Mouse (Mus musculus) lung, adult 2 months (tissue): ENCODE measurements around the gene Emc10. TPM values are rescaled to one million over a fixed set of nuclear protein-coding genes. Genes with fewer than 3 reads are reported as not detected.

Experiments used
- DNase-seq: peaks from one replicate; pipeline ENCODE4 v3.0.0; 2022
- H3K4me1 ChIP-seq: fragments of 200-500 bp; 2 replicates; pipeline ENCODE4 v1.6.1; 2011; ENCODE audit warnings: low read length; ENCODE audit not compliant: control insufficient read depth, insufficient read depth
- H3K4me3 ChIP-seq: fragments of 200-500 bp; replicated peaks from 2 replicates; pipeline ENCODE3; 2011; ENCODE audit warnings: low read depth, mild to moderate bottlenecking, control low read depth, low read length; ENCODE audit errors: extremely low read depth
- CTCF ChIP-seq: fragments of 200-500 bp; IDR thresholded peaks from 2 replicates; pipeline ENCODE4 v1.5.1; 2011; ENCODE audit warnings: mild to moderate bottlenecking, low read length, control low read depth; ENCODE audit not compliant: insufficient read depth
- POLR2A ChIP-seq: fragments of 200-500 bp; IDR thresholded peaks from 2 replicates; pipeline ENCODE4 v1.6.1; 2011; ENCODE audit warnings: low read depth, mild to moderate bottlenecking, control low read depth, low read length, borderline replicate concordance; ENCODE audit errors: extremely low read depth
- WGBS: fragments of 180-500 bp; shearing (Covaris S2); methylation state at CpG from one replicate; pipeline ENCODE4 v1.1.7; 2018; 5-methylcytosine and 5-hydroxymethylcytosine counted together
- polyA plus RNA-seq: library from polyadenylated mRNA; depleted of rRNA; stranded (reverse); fragments of >200 nt; gene quantifications from 2 replicates; pipeline ENCODE4 v1.2.3, GENCODE M21; 2012

Gene Emc10
- polyA plus RNA-seq, 1 experiment = 250 TPM

DNA sequence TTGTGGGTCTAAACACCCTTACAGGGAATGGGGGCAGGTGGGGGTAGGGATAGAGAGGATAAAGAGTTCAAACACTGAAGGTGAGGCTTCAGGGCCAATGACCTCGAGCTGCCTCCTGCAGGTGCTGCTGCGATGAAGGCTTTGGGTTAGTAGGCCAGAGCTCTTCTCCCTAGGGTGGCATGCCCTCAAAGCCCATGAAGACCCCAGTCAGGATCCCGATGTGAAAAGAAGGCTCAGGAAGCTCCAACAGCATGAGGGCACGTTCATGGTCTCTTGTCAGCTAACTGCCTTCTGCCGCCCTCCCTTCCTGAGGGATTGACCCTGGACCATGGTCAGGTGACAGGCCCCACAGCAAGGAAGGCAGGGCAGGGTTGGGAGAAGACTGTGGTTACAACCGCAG, 36.3 kb downstream of the Emc10 start:
- Histone ChIP-seq H3K4me1 (no peaks in the 10 kb centered on the region), H3K4me3 (no peak overlapping the region)
- DNase-seq = no peak
- 67% methylated on average over 6 of the region's 6 CpGs for WGBS
- TF ChIP-seq CTCF (no peak), POLR2A (no peak)

DNA sequence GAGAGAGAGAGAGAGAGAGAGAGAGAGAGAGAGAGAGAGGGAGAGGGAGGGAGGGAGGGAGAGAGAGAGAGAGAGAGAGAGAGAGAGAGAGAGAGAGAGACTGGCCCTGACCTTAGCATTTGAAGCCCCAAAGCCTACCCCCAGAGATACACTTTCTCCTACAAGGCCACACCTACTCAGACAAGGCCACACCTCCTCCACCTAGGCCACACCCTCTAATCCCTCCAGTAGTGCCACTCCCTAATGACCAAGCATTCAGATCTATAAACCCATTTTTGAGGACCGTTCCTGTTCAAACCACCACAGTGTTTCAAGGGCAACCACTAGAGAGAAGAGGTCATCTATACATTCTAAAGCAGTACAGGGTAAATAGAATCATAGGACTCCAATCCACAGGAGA, 40.0 kb downstream of the Emc10 start:
- 62% methylated on average over 1 of the region's 1 CpGs for WGBS
- Histone ChIP-seq H3K4me3 (no peak overlapping the region), H3K4me1 (no peaks in the 10 kb centered on the region)
- DNase-seq = no peak
- TF ChIP-seq POLR2A = no peak

DNA sequence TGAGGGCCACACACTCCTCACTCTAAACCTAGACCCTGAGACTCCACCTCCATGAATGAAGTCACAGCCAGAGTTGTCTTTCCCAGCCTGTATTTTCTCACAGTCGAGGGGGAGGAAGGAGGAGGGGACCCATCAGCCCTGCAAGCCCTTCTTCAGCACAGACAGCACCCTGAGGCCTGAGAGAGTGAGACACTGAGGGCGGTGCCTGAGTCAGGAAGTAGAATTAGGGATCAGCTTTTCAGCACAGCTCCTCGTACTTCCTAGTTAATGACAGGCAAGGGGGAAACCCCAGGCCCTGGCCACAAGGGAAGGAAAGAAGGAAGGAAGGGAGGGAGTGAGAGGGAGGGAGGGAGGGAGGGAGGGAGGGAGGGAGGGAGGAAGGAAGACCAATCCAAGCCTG, 43.1 kb downstream of the Emc10 start:
- no peak for DNase-seq
- TF ChIP-seq CTCF (no peak), POLR2A (no peak)
- 2% methylated on average over 3 of the region's 3 CpGs for WGBS

DNA sequence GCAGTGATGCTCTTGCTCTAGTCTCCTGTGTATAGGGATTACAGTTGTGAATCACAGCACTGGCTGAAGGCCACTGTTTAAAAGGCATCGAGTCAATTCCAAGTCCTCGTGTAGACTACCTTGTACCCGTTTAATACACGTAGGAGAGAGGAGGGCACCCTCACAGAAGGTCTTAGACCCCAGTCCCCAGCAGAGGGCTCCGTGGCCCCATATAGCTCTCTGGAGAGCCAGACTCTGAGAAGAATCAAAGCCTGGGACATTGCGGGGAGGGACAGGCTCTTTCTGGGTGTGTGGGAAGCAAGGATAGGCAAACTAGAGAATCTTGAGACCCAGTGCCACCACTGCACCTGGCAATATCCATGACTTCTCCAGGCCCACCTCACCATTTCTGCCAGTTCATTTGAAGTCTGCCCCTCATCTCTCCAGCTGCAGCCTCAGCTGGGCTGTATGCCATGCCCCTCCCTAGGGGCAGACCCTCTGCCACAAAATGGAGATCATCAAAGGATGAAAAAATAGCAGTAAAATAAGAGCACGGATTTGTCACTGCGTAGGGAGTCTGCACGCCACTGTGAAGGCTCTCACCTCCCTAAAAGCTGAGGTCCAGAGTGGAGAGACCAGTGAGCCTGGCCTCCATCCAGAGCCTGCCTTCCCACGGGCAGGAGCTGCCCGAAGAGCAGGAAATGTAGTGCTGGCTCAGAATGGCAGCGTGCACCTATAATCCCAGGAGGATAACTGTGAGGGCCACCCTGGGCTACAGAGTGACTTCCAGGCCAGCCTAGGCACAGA, 50.1 kb downstream of the Emc10 start:
- WGBS = 40% methylated on average over 12 of the region's 12 CpGs
- no peak for DNase-seq
- TF ChIP-seq CTCF = no peak
- no peak for TF ChIP-seq POLR2A

More for the DNA sequence above, 43.1 kb downstream of the Emc10 start:
- Histone ChIP-seq H3K4me1 (no peaks in the 10 kb centered on the region), H3K4me3 (no peak overlapping the region)

DNA sequence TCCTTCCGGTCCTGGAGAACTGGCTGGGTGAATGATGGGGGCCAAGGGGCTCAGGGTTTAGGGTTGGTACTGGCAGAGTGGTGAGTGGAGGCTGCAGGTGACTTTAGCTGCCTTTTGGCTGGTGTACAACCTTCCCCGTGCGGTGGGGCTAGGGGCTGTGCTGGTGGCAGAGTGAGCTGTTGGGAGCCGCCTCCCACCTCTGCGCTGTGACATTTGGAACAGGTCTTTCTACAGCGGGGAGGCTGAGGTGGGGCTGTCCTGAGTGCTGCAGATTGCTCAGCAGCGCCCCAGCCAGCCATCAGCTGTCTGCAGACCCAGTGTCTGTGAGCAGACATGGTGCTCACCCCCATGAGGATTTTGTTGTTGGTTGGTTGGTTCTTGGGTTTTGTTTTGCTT, 50.8 kb downstream of the Emc10 start:
- TF ChIP-seq CTCF (no peak), POLR2A (no peak)
- H3K4me1 ChIP-seq = no peaks in the 10 kb centered on the region
- 26% methylated on average over 7 of the region's 7 CpGs for WGBS
- no peak for DNase-seq
- H3K4me3 ChIP-seq = no peak overlapping the region

More for the DNA sequence above, 50.1 kb downstream of the Emc10 start:
- Histone ChIP-seq H3K4me3 (no peak overlapping the region), H3K4me1 (no peaks in the 10 kb centered on the region)

DNA sequence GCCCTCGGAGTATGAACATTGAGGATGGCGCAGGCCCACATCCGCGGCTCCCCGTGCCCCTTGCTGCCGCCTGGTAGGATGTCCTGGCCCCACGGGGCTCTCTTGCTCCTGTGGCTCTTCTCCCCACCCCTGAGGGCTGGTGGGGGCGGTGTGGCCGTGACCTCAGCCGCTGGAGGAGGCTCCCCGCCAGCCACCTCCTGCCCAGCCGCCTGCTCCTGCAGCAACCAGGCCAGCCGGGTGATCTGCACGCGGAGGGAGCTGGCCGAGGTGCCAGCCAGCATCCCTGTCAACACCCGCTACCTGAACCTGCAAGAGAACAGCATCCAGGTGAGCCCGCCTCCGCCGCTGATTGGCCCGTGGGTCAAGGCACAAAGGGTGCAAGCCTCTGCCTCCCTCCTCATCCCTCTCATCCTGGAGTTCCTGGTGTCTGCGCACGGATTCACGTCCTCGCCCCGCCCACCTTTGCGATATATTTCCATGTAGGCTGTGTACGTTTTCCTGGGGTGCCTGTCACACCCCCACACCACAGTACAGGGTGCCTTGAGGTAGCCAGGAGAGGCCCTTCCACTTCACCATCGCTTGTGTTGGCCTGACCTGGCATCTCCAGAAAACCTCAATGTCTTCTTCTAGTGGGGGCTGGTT, 51.3 kb downstream of the Emc10 start:
- DNase-seq = no peak
- WGBS = 17% methylated on average over 29 of the region's 29 CpGs

DNA sequence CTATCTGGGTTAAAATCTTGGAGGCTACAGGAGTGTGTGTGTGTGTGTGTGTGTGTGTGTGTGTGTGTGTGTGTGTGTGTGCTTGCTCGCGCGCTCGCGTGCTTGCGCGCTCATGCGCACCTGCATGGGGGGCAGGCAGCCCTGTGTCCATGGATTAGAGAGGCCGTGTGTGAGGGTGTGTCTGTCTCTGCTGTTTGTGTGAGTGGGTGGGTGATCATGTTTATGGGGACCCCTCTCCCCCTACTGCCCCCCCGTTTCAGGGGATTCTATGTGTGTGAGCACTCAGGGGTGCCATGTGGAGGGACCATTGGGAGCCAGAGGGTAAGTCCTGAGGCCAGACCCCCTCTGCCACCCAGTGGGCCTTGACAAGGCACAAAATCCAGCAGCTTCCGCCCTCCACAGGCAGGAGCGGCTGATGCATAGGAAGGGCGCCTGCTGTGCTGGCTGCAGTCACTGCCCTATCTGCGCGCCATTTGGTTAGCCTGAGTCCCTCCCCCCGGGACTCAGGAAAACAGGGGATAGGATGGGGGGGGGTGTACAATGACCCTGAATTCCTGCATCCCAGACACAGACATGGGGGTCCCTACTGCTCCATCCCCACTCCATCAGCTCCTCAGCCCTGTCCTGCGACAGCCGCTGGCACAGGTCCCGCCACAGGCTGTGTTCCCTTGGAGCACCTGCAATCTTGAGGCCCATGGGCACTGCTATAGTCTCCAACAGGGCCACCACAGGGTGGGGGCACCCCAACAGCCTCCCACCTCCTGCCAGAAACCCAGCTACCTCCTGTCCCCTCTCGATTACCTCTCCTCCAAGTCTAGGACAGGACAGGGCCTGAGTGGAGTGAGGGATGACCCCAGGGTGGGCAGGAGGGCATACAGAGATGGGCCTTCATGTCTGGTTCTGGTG, 52.8 kb downstream of the Emc10 start:
- DNase-seq = no peak
- TF ChIP-seq POLR2A (no peak), CTCF (no peak)
- no peaks in the 10 kb centered on the region for H3K4me1 ChIP-seq
- no peak overlapping the region for H3K4me3 ChIP-seq
- WGBS = 13% methylated on average over 20 of the region's 20 CpGs

More for the DNA sequence above, 51.3 kb downstream of the Emc10 start:
- Histone ChIP-seq H3K4me3 (no peak overlapping the region), H3K4me1 (no peaks in the 10 kb centered on the region)
- no peak for TF ChIP-seq CTCF
- no peak for TF ChIP-seq POLR2A

DNA sequence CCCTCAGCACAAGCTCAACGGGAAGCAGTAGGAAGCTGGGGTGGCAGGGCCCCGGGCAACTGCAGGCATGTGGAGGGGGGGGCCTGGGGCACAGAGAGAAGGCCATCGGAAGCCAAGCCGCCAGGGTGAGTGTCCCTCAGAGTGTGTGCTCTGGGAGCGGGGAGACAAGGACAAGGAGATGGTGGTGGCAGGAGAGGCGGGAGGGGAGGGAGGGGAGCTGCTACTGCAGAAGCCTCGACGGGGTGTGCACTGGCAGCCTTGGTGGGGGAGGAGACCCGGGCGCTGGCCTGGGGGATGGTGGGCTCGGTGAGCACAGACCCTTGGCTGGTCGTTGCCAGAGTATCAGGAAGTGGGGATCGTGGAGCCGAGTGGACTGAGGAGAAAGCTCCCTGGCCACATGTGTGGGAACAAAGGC, 53.9 kb downstream of the Emc10 start:
- Histone ChIP-seq H3K4me3 (no peak overlapping the region), H3K4me1 (no peaks in the 10 kb centered on the region)
- TF ChIP-seq POLR2A (no peak), CTCF (no peak)
- WGBS = 1% methylated on average over 14 of the region's 14 CpGs
- no peak for DNase-seq

DNA sequence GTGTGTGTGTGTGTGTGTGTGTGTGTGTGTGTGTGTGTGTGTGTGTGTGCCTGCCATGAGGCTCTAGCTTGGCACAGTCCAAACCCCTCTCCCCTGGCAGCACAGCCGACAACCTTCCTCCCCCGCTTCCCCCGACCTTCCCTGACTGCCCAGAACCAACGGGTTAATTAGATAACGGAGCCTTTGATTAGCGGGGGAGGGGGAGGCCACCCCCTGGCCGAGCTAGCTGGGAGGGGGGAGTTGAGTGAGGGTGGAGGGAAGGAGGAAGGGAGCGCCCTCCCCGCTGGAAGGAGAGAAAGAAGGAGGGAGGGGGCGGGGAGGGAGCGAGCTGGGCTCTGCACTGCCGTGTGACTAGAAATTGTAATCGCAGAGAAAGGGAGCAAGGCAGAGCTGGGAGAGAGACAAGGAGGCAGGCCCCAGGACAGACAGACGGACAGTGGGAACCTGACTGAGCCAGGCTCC, 54.6 kb downstream of the Emc10 start:
- under 1% methylated on average over 14 of the region's 14 CpGs for WGBS
- no peak for TF ChIP-seq CTCF
- no peak for TF ChIP-seq POLR2A
- Histone ChIP-seq H3K4me1 (no peaks in the 10 kb centered on the region), H3K4me3 (no peak overlapping the region)
- no peak for DNase-seq
